Mouse (Mus musculus) liver, embryonic 16.5 days (tissue): ENCODE data around the gene Pigt. TPM values are rescaled to one million over a fixed set of nuclear protein-coding genes. Genes with fewer than 3 reads are reported as not detected.

Experiments used
- ATAC-seq: fragments of 200-750 bp; cut with Nextera tagmentation; 2 replicates; pipeline ENCODE4 v1.8.0; 2017; ENCODE audit warnings: low read depth, mild to moderate bottlenecking, moderate number of reproducible peaks, moderate library complexity
- H3K27ac ChIP-seq: fragments of 300-500 bp; sonication (generic); 2 replicates; pipeline ENCODE4 v1.5.1; 2014; ENCODE audit warnings: mild to moderate bottlenecking, low read length
- H3K27me3 ChIP-seq: fragments of 300-500 bp; sonication (generic); 2 replicates; pipeline ENCODE4 v1.6.1; 2014; ENCODE audit warnings: low read depth, low read length, mixed read lengths; ENCODE audit not compliant: control insufficient read depth, insufficient read depth
- H3K36me3 ChIP-seq: fragments of 300-500 bp; sonication (generic); 2 replicates; pipeline ENCODE4 v1.6.1; 2014; ENCODE audit warnings: mild to moderate bottlenecking; ENCODE audit not compliant: control insufficient read depth, insufficient read depth
- H3K4me1 ChIP-seq: fragments of 300-500 bp; sonication (generic); 2 replicates; pipeline ENCODE4 v1.6.1; 2014; ENCODE audit warnings: low read depth, low read length, mixed read lengths; ENCODE audit not compliant: control insufficient read depth
- H3K4me2 ChIP-seq: fragments of 300-500 bp; sonication (generic); 2 replicates; pipeline ENCODE4 v1.6.1; 2014; ENCODE audit warnings: low read depth, low read length, mixed read lengths
- H3K4me3 ChIP-seq: fragments of 300-500 bp; sonication (generic); 2 replicates; pipeline ENCODE4 v1.5.1; 2014; ENCODE audit warnings: low read depth, mild to moderate bottlenecking, low read length
- H3K9ac ChIP-seq: fragments of 300-500 bp; sonication (generic); 2 replicates; pipeline ENCODE4 v1.6.1; 2014; ENCODE audit warnings: low read depth, low read length
- H3K9me3 ChIP-seq: fragments of 300-500 bp; sonication (generic); replicated peaks from 2 replicates; pipeline ENCODE4 v1.6.1; 2016; ENCODE audit warnings: low read length; ENCODE audit not compliant: control insufficient read depth
- WGBS: fragments of 180-500 bp; shearing (Covaris S2); extraction: QIAGEN DNeasy Blood & Tissue Kit; methylation state at CpG from one replicate; pipeline ENCODE4 v1.1.7; 2014; ENCODE audit not compliant: insufficient replicate concordance; 5-methylcytosine and 5-hydroxymethylcytosine counted together
- polyA plus RNA-seq: library from polyadenylated mRNA; unstranded; fragments of >200 nt; fragmentation: Nextera tagmentation; extraction: Ambion mirVana; gene quantifications from 2 replicates; pipeline ENCODE4 v1.2.1, GENCODE M21; 2015

Pigt gene
- polyA plus RNA-seq, 1 experiment from 2014 or later, result 24.0 TPM

DNA sequence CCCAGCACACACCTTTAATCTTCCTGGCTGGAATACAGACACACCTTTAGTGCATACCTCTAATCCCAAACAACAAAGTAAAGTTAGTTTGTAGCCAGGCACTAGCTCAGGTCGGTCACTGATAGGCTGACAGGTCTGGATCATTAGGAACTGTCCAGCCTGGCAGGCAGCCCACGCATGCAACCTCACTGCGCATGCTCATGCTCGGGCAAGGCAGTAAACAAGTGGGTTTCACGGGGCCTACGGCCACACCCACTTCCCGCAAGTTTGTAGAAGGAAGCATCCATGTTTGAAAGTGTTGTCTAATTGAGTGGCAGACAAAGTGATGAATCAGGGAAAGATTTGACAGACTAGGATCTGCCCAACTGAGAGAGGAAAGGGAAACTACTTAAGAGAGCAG lies 45.3 kb downstream of the Pigt start:
- no peak overlapping the region for H3K27ac ChIP-seq
- no peak overlapping the region for H3K4me2 ChIP-seq
- ATAC-seq, result no peak
- no peaks in the 10 kb centered on the region for H3K27me3 ChIP-seq
- no peak overlapping the region for H3K9ac ChIP-seq
- no peaks in the 10 kb centered on the region for H3K4me1 ChIP-seq
- H3K4me3 ChIP-seq, result no peak overlapping the region
- H3K36me3 ChIP-seq, result no peaks in the 10 kb centered on the region
- no peaks in the 10 kb centered on the region for H3K9me3 ChIP-seq
- 66% methylated on average over 7 of the region's 7 CpGs for WGBS

DNA sequence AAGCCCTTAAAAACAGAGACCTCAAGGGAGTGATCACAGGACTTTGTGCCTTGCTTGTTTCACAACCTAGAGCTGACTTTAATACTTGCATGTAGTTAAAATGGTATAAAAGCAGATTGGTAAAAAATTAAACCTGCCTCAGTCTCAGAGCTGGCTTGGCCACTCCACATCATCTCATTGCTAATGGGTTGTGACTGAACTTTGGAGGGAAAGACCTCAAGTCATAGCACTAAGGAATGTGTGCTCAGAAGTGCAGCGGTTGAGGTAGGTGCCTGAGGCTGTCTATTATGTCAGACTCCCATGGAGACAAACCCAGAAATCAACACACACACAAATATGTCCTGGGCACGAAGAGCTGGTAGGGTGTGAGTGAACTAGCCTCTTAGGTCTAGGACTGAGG lies 46.4 kb downstream of the Pigt start:
- Histone ChIP-seq H3K4me3 (no peak overlapping the region), H3K9me3 (no peaks in the 10 kb centered on the region), H3K27ac (no peak overlapping the region), H3K27me3 (no peaks in the 10 kb centered on the region), H3K4me1 (no peaks in the 10 kb centered on the region), H3K4me2 (no peak overlapping the region), H3K9ac (no peak overlapping the region), H3K36me3 (no peaks in the 10 kb centered on the region)
- whole genome bisulfite sequencing, result 50% methylated on average over 2 of the region's 2 CpGs
- ATAC-seq, result no peak

- Histone ChIP-seq H3K4me2 (no peak overlapping the region), H3K36me3 (no peaks in the 10 kb centered on the region), H3K4me1 (no peaks in the 10 kb centered on the region), H3K27me3 (no peaks in the 10 kb centered on the region), H3K9me3 (no peaks in the 10 kb centered on the region), H3K4me3 (no peak overlapping the region), H3K27ac (no peak overlapping the region), H3K9ac (no peak overlapping the region)
- ATAC-seq, result no peak
- WGBS, result 11% methylated on average over 5 of the region's 5 CpGs
Measured at GRCm38 (mm10) chr2:164544454-164545097, 47.3 kb downstream of the Pigt start.

DNA sequence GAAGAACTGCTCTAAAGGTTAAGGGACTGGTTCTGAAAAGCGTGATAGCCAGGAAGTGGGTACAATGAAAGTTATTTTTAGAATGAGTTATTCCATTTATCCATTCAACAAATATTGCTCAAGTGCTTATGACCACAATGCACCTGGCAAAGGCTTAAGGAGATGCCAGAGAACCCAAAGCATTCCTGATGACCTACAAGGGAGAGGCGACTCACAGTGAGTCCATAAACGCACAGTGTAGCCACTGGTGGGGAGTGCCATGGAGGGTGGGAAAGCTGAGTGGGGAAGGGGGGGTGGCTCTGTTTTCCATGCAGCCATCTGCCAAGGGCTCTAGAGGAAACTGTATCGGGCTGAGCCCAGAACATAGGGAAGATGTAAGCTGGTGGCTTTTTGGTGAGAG lies 52.0 kb downstream of the Pigt start:
- no peaks in the 10 kb centered on the region for H3K36me3 ChIP-seq
- H3K4me3 ChIP-seq, result no peak overlapping the region
- no peak overlapping the region for H3K27ac ChIP-seq
- no peak overlapping the region for H3K4me2 ChIP-seq
- no peak overlapping the region for H3K9ac ChIP-seq
- ATAC-seq, result no peak
- WGBS, result 31% methylated on average over 4 of the region's 4 CpGs
- H3K4me1 ChIP-seq, result no peaks in the 10 kb centered on the region
- no peaks in the 10 kb centered on the region for H3K9me3 ChIP-seq
- H3K27me3 ChIP-seq, result peaks cover 3% of the 10 kb centered on the region; the same call in 1 of the 2 replicates

GRCm38 (mm10) chr2:164549963-164550894 lies 52.9 kb downstream of the Pigt start:
- no peak overlapping the region for H3K4me3 ChIP-seq

DNA sequence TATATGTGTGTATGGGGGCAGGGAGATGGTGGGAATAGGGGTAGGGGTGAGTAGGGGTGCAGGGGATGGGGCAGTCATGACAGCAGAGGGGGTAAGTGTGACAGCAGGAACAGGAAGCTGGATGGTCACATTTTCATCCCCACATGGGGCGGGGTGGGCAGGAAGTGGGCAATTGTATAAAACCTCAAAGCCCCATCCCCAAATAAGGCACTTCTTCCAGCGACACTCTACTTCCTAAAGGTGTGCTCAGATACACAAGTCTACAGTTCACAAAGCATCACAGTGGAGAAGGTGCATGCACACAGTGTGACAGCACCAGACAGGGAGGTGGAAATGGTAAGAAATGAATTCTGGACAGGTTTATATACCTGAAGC lies 53.6 kb downstream of the Pigt start:
- Histone ChIP-seq H3K27ac (no peak overlapping the region), H3K4me1 (no peaks in the 10 kb centered on the region), H3K4me3 (no peak overlapping the region), H3K4me2 (no peak overlapping the region), H3K9me3 (no peaks in the 10 kb centered on the region), H3K27me3 (peaks cover 3% of the 10 kb centered on the region; the same call in 1 of the 2 replicates), H3K36me3 (no peaks in the 10 kb centered on the region), H3K9ac (no peak overlapping the region)
- 11% methylated on average over 2 of the region's 2 CpGs for WGBS
- no peak for ATAC-seq

More at GRCm38 (mm10) chr2:164549963-164550894, 52.9 kb downstream of the Pigt start:
- Histone ChIP-seq H3K4me1 (no peaks in the 10 kb centered on the region), H3K27ac (no peak overlapping the region), H3K9me3 (no peaks in the 10 kb centered on the region), H3K9ac (no peak overlapping the region), H3K27me3 (peaks cover 3% of the 10 kb centered on the region; the same call in 1 of the 2 replicates), H3K36me3 (no peaks in the 10 kb centered on the region), H3K4me2 (no peak overlapping the region)
- WGBS, result 23% methylated on average over 10 of the region's 10 CpGs
- no peak for ATAC-seq

DNA sequence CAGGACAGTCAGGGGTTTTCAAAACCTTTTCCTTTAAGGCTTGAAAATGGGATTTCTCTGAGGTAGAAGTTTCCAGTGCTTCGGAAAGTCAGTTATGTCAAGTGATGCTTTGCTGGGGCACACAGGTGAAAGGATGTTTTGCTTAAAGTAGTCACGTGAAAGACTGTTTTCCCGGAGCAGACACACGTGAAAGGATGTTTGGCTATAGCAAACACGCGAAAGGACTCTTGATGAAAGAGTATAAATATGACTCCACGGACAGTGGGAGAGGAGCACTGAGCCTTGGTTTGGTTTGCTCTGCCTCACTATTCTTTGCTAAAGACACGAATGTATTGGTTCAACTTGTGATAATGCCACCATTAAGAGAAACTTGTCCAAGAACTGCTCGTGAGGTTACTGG lies 54.2 kb downstream of the Pigt start:
- ATAC-seq, result no peak
- Histone ChIP-seq H3K27ac (no peak overlapping the region), H3K27me3 (peaks cover 3% of the 10 kb centered on the region; the same call in 1 of the 2 replicates), H3K36me3 (no peaks in the 10 kb centered on the region), H3K9ac (no peak overlapping the region), H3K4me1 (no peaks in the 10 kb centered on the region), H3K9me3 (no peaks in the 10 kb centered on the region), H3K4me2 (no peak overlapping the region), H3K4me3 (no peak overlapping the region)
- 67% methylated on average over 9 of the region's 9 CpGs for WGBS
